Mouse (Mus musculus): Measurements from ENCODE around the gene Acmsd. TPM values are rescaled to one million over a fixed set of nuclear protein-coding genes. Genes with fewer than 3 reads are reported as not detected.
"Not testable (repeated sequence)": the region's sequence is repeated elsewhere in the genome, so short reads cannot be mapped to it uniquely, and the experiment has no call there.

Acmsd gene
- total RNA-seq (2021), result 1 to 10 TPM in 1 of 2 experiments, under 1 TPM in 1; 0.28 to 1.5 TPM
- long read RNA-seq, experiment 1, result 0 reads
- long read RNA-seq, experiment 2, result 0 reads

DNA sequence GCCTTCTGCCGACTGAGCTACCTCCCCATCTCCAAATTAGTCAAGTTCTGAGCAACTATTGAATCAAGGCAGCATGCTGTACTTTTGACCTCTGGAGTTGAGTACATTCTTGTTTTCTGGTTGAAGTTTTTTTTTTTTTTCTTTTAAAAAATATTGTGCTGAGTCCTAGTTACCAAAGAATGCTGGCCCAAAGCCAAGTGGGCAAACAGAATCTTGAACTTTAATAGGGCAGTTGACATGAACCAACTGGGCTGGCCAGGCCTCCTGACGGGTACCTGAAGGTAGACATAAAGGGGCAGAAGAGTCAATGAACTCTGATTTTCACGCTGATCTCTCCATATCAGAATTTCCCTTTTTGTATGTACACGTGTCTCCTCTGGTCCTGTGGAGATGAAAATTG lies at the start of gene Acmsd:
Gene Acmsd, plus strand, starts transcription at position 318 of the 400 bp plus-strand sequence.
- no peak for DNase-seq (ENCODE audit: low spot score in 2 of 2)

DNA sequence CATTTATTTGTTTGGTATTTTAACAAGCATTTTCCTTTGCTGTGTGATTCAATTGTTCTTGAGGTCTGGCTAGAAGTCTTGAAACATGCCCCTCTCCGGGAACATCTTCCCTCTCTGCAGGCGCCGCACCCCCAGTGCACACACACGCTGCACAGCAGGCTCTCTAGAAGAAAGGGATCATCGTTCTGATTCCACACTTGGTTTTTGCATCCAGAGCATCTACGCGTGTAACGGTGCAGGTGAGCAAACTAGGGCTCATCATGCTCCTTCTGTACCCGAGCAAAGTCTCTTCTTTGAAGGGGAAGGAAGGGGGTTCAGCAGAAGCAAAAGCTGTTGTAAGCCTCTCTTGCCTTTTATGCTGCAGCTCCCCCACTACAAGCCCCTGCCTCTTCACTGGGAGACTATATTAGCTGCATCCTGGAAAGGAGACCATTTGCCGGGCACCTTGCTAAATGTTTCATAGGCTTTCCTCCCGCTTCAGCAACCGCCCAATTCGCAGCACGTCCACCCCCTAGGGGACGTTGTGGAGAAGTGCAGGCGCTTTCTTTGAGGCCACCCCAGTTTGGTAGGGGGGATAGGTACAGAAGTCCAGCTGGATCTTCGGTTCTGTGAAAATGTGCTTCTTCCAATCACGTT lies 49.6 kb upstream of the Acmsd start, which contains the start of gene Tmem163:
Gene Tmem163, minus strand, starts transcription at position 51 of the 636 bp plus-strand sequence.
- DNase-seq (ENCODE audit: low spot score in 2 of 2), result no peak

DNA sequence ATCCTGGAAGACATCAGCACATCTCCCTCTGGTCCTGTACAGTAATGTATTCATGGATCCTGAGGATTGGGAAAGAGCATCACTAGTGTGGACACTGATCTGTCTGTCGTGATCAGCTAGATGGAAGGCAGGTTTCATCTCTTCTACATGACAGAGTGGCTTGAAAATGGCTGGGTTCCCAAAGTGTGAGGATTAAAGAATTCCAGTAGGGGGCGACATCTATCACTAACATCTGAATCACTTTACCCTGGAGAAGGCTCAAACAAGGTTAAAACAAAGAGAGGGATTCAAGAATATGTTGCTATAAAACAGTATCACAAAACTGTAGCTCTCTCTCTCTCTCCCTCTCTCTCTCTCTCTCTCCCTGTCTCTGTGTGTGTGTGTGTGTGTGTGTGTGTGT lies 32.7 kb upstream of the Acmsd start:
- no peak for DNase-seq (ENCODE audit: low spot score in 2 of 2)

DNA sequence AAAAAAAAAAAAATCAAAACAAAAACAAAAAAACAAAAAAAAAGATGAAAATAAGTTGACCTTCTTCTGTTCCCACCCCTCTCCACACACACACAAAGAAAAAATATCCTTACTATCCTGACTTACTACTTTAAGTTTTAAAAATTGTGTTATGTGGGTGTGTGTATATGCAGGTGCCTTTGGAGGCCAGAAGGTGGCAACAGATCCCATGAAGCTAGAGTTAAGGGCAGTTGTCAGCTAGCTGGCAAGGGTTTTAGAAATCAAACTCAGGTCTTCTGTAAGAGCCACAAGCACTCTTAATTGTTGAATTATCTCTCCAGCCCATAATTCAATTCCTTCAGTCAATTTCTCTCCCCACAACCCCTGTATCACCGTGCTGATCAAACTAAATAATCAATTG lies 27.0 kb upstream of the Acmsd start:
- DNase-seq (ENCODE audit: low spot score in 2 of 2), result no peak

- DNase-seq (ENCODE audit: low spot score in 2 of 2), result no peak
Measured at GRCm38 (mm10) chr1:127706269-127706668, 22.9 kb upstream of the Acmsd start.

- no peak for DNase-seq (ENCODE audit: low spot score in 2 of 2)
Measured at GRCm38 (mm10) chr1:127716441-127716840, 12.8 kb upstream of the Acmsd start.

- DNase-seq (ENCODE audit: low spot score in 2 of 2), result no peak
Measured at GRCm38 (mm10) chr1:127718290-127718689, 10.9 kb upstream of the Acmsd start.

- no peak for DNase-seq (ENCODE audit: low spot score in 2 of 2)
Measured at GRCm38 (mm10) chr1:127723596-127723995, 5.6 kb upstream of the Acmsd start.

DNA sequence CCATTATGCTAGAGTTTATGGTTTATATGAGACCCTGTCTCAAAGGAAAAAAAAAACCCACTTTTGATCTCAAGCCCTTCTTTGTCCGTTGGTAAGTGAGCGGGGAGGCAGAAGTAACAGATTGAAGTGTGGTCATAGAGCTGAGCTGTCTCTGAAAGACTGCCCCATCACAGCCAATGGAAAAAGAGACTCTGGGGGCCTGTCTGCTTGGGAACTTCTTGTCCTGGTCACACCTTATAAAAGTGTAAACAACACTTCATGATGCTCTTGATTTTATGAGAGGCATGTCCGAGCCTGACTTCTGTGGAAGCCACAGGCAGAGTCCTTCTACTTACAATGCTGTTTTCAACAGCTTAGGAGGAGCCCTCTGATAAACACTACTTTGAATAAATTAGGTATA lies 1.9 kb downstream of the Acmsd start:
- DNase-seq (ENCODE audit: low spot score in 2 of 2), result no peak

DNA sequence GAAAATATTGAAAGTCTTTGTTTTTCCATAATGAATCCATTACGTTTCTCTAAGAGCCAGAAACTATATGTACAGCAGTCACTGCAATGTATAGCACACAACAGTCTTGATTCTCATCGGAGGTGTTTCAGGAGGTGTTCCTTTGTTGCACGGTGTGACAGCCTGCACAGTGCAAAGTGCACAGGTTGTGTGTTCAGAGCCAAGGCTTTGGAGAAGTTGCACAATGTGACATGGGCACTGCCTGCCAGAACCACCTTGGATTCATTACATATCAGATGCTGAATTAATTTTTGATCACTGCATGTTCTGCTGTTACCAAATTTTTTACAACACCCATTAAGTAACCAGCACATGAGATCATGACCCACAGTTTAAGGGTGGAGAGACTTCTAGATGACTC lies 3.2 kb downstream of the Acmsd start:
- DNase-seq (ENCODE audit: low spot score in 2 of 2), result no peak

- no peak for DNase-seq (ENCODE audit: low spot score in 2 of 2)
Measured at GRCm38 (mm10) chr1:127732841-127733240, 3.6 kb downstream of the Acmsd start.

DNA sequence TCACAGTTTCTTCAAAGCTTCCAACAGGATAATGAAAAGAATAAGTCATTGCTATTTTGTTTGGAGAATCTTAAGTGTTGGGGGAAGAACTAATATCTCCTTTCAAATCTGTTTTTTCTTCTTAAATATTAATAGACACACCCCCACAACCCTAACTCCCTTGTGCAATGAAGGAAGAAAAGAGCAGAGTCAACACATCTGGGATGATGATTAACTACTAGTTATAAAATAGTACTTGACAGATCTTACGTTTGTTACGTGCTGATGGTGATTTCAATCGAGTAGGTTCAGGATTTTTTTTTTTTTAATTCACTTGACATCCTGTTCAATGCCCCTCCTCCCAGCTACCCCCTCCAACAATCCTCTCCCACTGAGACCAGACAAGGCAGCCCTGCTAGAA lies 6.1 kb downstream of the Acmsd start:
- DNase-seq (ENCODE audit: low spot score in 2 of 2), result no peak

DNA sequence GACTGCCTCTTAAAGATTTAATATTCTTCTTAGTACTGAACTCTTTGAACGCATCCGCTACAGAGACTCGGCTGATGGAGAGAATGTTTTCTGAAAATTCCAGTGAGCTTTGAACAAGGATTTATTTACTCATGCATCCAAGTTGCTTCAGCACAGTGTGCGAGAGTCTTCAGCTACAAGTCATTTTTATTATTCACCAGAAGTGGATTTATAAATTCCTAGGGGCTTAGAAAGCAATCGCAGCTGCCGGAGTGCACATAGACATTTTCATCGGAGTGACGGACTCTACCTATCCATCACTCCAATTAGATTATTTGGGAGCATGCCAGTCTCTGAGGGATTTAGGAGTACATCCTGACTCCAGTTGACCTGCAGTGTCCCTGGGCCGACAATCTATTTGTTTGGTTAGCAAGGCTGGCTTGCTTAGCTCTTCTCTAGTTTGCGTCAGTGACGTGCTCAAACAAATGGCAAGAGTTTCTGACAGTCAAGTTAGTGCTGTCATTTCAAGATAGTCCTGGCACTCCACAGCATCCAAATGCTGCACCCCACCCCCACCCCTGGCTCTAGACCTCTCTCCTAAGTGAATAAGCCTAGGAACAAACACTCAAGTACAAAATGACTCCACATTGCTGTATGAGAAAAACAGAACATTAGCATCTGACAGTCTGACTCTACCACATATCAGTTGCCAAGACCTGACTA lies 21.3 kb downstream of the Acmsd start:
- DNase-seq (ENCODE audit: low spot score in 2 of 2), result no peak

DNA sequence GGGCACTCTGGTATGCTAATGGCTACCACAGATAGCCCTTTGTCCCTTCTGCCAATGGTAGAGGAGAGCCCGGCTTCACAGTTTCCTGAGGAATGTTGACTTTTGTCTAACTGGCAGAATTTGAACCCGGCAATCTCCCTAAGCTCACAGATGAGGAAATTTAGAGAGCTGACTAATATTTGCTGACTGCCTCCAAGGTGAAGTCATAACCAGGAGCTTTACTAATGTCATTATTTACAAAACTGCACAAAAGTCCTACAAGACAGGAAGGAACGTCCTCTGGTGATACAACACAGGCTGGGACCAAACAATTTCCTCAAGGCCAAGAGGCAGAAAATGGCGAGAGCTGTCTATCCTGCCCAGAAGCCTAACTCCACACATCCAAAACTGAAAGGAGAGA lies 26.6 kb downstream of the Acmsd start:
- DNase-seq (ENCODE audit: low spot score in 2 of 2), result no peak

GRCm38 (mm10) chr1:127756331-127757163 lies 27.3 kb downstream of the Acmsd start:
- no peak for DNase-seq (ENCODE audit: low spot score in 2 of 2)

GRCm38 (mm10) chr1:127757164-127757545 lies 27.9 kb downstream of the Acmsd start:
- DNase-seq (ENCODE audit: low spot score in 2 of 2), result not testable (repeated sequence)

GRCm38 (mm10) chr1:127765468-127765867 lies 36.3 kb downstream of the Acmsd start:
- DNase-seq (ENCODE audit: low spot score in 2 of 2), result no peak

- no peak for DNase-seq (ENCODE audit: low spot score in 2 of 2)
Measured at GRCm38 (mm10) chr1:127766741-127767140, 37.5 kb downstream of the Acmsd start.

- DNase-seq (ENCODE audit: low spot score in 2 of 2), result no peak
Measured at GRCm38 (mm10) chr1:127773198-127773802, 44.1 kb downstream of the Acmsd start.

DNA sequence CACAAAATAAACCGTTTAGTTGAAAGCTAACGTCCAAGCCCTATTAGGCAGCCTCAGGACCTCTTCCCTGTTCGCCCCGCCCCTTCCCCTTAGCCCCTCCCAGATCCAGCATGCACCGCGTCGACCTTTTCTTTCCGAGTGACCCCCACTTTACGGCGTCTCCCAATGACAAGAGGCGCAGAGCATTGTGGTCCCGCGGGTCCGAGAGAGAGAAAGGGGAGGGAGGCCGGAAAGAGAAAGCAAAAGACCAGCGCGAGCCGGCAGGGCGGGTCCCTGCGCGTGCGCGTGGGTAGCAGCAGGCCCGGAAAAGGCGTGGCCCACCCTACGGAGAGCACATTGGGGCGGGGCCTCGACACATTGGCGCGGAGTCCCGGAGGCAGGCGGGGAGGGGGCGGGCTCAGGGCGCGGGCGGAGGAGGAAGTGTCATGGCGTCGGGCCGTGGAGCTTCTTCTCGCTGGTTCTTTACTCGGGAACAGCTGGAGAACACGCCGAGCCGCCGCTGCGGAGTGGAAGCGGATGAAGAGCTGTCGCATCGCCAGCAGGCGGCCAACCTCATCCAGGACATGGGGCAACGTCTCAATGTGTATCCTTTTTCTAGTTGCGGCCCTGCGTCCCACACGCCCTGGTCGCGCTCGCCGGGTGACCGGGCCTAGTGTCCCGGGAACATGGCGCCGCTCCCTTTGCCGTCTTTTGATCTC lies 44.7 kb downstream of the Acmsd start, which contains the start of gene Ccnt2:
Gene Ccnt2, plus strand, starts transcription at position 362 of the 698 bp plus-strand sequence.
- DNase-seq (ENCODE audit: low spot score in 2 of 2), result peak; percentile 95 to 98

- no peak for DNase-seq (ENCODE audit: low spot score in 2 of 2)
Measured at GRCm38 (mm10) chr1:127774501-127774880, 45.3 kb downstream of the Acmsd start.

All from adrenal gland, postnatal 4 days (tissue).